Mouse (Mus musculus) intestine, embryonic 15.5 days (tissue): Measurements from ENCODE around the gene Dapl1. TPM values are rescaled to one million over a fixed set of nuclear protein-coding genes. Genes with fewer than 3 reads are reported as not detected.

Experiments
- ATAC-seq: fragments of 200-750 bp; cut with Nextera tagmentation; 2 replicates; pipeline ENCODE4 v1.8.0; 2017; ENCODE audit warnings: moderate TSS enrichment, moderate library complexity
- H3K27ac ChIP-seq: fragments of 300-500 bp; sonication (generic); 2 replicates; pipeline ENCODE4 v1.5.1; 2015; ENCODE audit warnings: mild to moderate bottlenecking, inconsistent platforms
- H3K27me3 ChIP-seq: fragments of 300-500 bp; sonication (generic); replicated peaks from 2 replicates; pipeline ENCODE4 v1.6.1; 2015; ENCODE audit warnings: inconsistent platforms
- H3K36me3 ChIP-seq: fragments of 300-500 bp; sonication (generic); 2 replicates; pipeline ENCODE4 v1.6.1; 2015; ENCODE audit warnings: inconsistent platforms
- H3K4me1 ChIP-seq: fragments of 300-500 bp; sonication (generic); replicated peaks from 2 replicates; pipeline ENCODE4 v1.6.1; 2015; ENCODE audit warnings: inconsistent platforms
- H3K4me2 ChIP-seq: fragments of 300-500 bp; sonication (generic); replicated peaks from 2 replicates; pipeline ENCODE4 v1.6.1; 2015; ENCODE audit warnings: mild to moderate bottlenecking, inconsistent platforms
- H3K4me3 ChIP-seq: fragments of 300-500 bp; sonication (generic); replicated peaks from 2 replicates; pipeline ENCODE4 v1.5.1; 2015; ENCODE audit warnings: inconsistent platforms
- H3K9ac ChIP-seq: fragments of 300-500 bp; sonication (generic); 2 replicates; pipeline ENCODE4 v1.6.1; 2015; ENCODE audit warnings: inconsistent platforms
- H3K9me3 ChIP-seq: fragments of 300-500 bp; sonication (generic); 2 replicates; pipeline ENCODE4 v1.6.1; 2016; ENCODE audit warnings: inconsistent platforms
- WGBS: fragments of 180-500 bp; shearing (Covaris S2); methylation state at CpG from one replicate; pipeline ENCODE4 v1.1.7; 2015; 5-methylcytosine and 5-hydroxymethylcytosine counted together
- polyA plus RNA-seq: library from polyadenylated mRNA; unstranded; fragments of >200 nt; fragmentation: Nextera tagmentation; extraction: Ambion mirVana; gene quantifications from 2 replicates; pipeline ENCODE4 v1.2.1, GENCODE M21; 2015

Gene Dapl1
- polyA plus RNA-seq, 1 experiment from 2014 or later = 0.28 TPM

DNA sequence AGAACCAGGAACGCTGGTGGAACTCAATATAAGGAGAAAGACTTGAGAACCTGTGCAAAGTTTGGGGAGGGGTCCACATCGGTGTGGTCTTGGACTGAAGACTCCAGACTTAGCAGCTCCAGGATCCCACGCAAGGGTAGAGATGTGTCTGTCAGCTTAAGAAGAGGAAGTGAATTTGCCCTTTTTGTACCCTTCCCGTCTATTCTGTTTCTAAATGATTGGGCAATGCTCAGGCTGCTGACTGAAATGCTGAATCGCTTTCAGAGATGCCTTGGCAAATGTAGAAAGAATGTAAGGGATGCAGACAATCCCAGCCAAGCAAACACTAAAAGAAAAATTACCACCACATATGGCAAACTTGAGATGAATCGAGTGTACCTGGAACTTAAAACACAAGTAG, 22.4 kb upstream of the Dapl1 start:
- no peak overlapping the region for H3K4me2 ChIP-seq
- WGBS = 81% methylated on average over 6 of the region's 6 CpGs
- no peaks in the 10 kb centered on the region for H3K36me3 ChIP-seq
- no peaks in the 10 kb centered on the region for H3K9me3 ChIP-seq
- no peak for ATAC-seq
- H3K9ac ChIP-seq = no peak overlapping the region
- no peak overlapping the region for H3K27ac ChIP-seq
- no peaks in the 10 kb centered on the region for H3K27me3 ChIP-seq
- H3K4me1 ChIP-seq = no peaks in the 10 kb centered on the region
- no peak overlapping the region for H3K4me3 ChIP-seq

DNA sequence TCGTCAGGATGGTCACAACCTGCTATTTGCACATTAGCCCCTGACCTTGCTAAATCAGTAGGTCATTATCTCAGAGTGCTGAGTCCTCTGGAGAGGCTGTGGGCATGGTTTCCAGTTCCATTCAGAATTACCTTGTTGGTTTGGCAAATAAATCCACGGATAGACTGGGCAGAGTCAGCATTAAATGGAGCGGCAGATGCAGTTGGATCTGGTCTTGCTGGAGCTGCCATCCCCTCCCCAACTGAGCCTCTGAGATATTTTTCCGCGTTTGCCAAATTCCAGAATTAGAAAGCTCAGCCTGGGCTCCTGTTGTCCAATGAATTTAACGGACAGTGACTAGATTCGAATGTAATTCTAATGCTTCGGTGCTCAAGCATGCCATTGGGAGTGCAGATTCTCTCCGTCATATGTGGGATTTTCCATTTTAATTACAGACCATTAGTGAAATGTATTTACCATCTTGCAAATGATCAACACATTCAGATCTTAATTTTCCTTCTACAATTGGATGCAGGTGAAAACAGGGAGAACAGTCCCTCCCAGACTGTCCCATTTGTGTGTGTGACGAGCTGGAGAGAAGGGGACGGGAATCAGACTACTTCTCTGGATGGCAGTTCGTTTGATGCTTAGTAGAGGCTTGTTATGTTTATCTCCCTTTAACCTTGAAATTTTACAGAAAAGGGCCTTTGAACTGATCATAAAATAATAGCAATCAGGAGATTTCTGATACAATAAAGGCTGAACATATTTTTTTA, 20.8 kb upstream of the Dapl1 start:
- Histone ChIP-seq H3K9ac (no peak overlapping the region), H3K36me3 (no peaks in the 10 kb centered on the region), H3K27ac (no peak overlapping the region), H3K4me3 (no peak overlapping the region), H3K9me3 (no peaks in the 10 kb centered on the region), H3K4me2 (no peak overlapping the region), H3K27me3 (no peaks in the 10 kb centered on the region), H3K4me1 (no peaks in the 10 kb centered on the region)
- WGBS = 73% methylated on average over 12 of the region's 12 CpGs
- ATAC-seq = no peak

DNA sequence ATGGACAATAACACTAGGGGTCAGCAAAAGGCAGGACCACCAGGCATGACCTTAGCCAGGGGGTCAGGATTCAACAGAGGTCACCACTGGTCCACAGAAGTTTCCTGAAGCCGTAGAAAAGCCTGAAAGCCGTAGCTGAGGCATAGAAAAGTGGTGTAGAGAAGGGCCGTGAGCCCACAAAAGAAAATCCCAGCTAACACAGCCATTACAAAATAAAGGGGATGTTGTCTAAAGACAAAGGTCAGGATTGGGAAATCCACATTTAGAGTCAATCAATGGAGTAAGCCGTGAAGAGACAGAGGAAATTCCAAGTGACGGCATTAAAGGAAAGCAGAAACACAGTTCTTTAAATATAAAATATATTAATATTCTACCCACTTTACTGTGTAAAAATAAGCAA, 18.8 kb upstream of the Dapl1 start:
- no peak for ATAC-seq
- no peak overlapping the region for H3K4me2 ChIP-seq

DNA sequence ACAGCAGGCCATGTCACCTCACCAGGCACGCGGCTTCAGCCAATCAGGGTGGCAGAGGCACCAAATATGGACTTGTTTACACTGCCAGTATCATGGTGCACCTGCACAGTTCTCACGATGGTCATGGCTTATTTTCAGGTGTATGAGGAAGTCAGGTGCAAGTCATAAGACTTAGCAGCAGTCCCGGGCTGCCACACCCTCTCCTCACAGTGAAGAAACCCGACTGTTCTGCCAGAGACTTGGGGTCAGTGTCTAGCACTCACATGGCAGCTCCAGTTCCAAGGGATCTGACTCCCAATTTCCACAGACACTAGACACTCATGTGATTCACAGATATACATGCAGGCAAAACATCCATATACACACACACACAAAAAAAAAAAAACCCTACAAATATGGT, 18.1 kb upstream of the Dapl1 start:
- Histone ChIP-seq H3K4me2 (no peak overlapping the region), H3K27ac (no peak overlapping the region), H3K9ac (no peak overlapping the region), H3K4me3 (no peak overlapping the region), H3K9me3 (no peaks in the 10 kb centered on the region), H3K36me3 (no peaks in the 10 kb centered on the region), H3K27me3 (no peaks in the 10 kb centered on the region), H3K4me1 (no peaks in the 10 kb centered on the region)
- ATAC-seq = 0 out of 2 replicates have a peak, but pooled peaks have one; percentile 55
- 65% methylated on average over 5 of the region's 5 CpGs for WGBS

More for the DNA sequence above, 18.8 kb upstream of the Dapl1 start:
- 85% methylated on average over 5 of the region's 5 CpGs for WGBS
- Histone ChIP-seq H3K9me3 (no peaks in the 10 kb centered on the region), H3K9ac (no peak overlapping the region), H3K4me1 (no peaks in the 10 kb centered on the region), H3K27ac (no peak overlapping the region), H3K36me3 (no peaks in the 10 kb centered on the region), H3K4me3 (no peak overlapping the region), H3K27me3 (no peaks in the 10 kb centered on the region)

DNA sequence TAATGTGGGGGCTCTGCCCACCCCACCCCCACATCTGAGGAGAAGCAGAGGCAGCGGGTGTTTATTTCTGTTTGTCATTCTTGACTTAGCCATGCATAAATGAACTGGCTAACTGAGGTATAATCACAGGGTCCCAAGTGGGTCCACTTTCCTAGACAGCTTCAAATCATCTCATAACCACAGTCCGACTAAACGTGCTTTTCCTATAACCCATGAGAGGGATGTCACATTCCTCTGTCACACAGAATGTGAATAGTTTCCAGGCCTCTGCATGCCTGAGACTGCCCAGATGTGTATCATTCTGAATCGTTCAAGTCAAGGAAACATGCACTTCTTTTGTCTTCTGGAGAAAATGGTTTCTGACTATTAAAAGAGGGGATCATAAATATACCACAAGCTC, 17.4 kb upstream of the Dapl1 start:
- no peak overlapping the region for H3K9ac ChIP-seq
- no peak overlapping the region for H3K27ac ChIP-seq
- H3K9me3 ChIP-seq = no peaks in the 10 kb centered on the region
- H3K36me3 ChIP-seq = no peaks in the 10 kb centered on the region
- no peaks in the 10 kb centered on the region for H3K4me1 ChIP-seq
- H3K27me3 ChIP-seq = no peaks in the 10 kb centered on the region
- WGBS = 27% methylated on average over 4 of the region's 4 CpGs
- no peak overlapping the region for H3K4me2 ChIP-seq
- ATAC-seq = peak; percentile 51
- H3K4me3 ChIP-seq = no peak overlapping the region

DNA sequence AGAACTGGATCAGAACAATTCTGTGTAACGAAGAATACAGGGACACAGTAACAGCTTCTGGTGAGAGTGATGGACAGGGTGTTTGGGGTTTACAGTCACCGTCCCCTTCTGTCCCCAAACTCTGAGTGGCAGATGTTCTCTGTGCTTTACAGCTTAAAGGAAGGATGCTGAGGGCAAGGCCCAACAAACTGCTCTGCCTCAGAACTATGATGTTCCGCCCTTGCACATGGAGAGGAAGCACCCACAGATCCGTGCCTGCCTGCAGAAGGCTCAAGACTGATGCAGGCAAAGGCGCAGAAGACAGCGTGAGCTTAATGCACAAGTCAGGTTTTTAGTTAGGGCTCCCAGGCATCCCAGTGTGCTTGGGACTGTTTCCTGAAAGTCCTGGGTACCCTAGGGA, 16.5 kb upstream of the Dapl1 start:
- H3K9me3 ChIP-seq = no peaks in the 10 kb centered on the region
- no peak overlapping the region for H3K4me3 ChIP-seq
- H3K9ac ChIP-seq = no peak overlapping the region
- H3K4me1 ChIP-seq = no peaks in the 10 kb centered on the region
- H3K36me3 ChIP-seq = no peaks in the 10 kb centered on the region
- WGBS = 87% methylated on average over 6 of the region's 6 CpGs
- no peaks in the 10 kb centered on the region for H3K27me3 ChIP-seq
- H3K27ac ChIP-seq = no peak overlapping the region
- ATAC-seq = no peak
- no peak overlapping the region for H3K4me2 ChIP-seq

DNA sequence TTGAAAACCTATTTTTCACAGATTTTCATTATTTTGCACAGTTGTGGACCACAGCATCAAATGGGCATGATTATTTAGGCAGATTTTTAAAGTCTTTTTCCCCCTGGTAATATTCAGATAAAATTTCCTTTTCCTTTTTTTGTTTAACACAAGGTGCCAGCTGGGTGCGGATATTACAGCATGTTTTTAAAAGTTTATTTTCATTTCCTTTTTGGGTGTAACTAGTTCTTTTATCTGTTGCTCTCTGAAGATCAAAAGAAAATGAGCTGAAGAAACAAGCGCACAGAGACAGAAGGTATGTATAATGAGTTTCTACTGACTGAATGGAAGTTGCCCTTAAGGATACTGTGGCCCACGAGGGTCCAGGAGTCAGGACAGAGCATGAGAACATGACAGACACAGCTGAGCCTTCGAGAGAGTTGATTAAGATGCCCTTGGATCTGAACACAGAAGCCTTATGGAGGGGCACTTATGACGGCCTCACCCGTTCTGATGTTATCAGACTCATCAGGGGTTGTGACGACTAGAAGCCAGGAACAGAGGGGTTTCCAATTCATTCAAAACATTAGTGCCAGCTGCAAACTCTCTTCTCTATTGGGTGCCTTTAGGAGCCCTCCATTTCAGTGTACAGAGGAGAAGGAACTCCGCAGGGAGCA, 14.7 kb upstream of the Dapl1 start:
- H3K4me2 ChIP-seq = no peak overlapping the region
- no peaks in the 10 kb centered on the region for H3K4me1 ChIP-seq
- no peak for ATAC-seq
- H3K27ac ChIP-seq = no peak overlapping the region
- no peaks in the 10 kb centered on the region for H3K36me3 ChIP-seq
- H3K9me3 ChIP-seq = no peaks in the 10 kb centered on the region
- H3K27me3 ChIP-seq = no peaks in the 10 kb centered on the region
- WGBS = 71% methylated on average over 8 of the region's 8 CpGs
- no peak overlapping the region for H3K9ac ChIP-seq
- no peak overlapping the region for H3K4me3 ChIP-seq

DNA sequence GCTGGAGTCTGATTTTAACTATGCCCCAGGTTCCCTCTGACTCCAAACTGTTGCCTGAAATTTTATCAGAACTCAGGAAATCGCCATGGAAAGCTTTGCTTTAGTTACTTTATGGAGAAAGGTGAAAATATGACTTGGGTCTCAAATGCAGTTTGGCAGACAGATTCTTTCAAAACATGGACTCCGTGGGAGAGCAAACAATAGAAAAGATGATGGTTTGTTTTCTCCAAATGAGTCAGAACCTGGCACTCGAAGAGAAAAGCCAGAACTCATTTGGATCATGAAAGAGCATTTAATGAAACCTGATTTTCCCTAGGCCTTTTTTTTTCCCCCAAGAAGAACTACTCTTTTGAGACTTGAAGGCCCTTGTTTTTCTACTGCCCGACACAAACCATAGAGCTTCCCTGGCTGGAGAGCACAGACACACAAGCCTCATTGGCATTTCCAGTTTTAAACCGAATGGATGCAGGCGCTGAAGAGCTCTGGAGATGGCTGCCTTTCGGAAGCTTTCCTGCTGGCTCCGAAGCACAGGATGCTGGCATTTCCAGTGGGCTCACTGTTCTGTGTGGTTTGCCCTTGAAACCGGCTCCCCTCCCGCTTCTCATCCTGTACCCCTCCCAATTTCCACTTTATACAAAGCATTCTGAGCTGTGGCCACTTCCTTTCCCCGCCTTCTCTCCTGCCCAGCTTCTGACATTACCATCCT, 14.0 kb upstream of the Dapl1 start:
- H3K4me1 ChIP-seq = no peaks in the 10 kb centered on the region
- H3K9me3 ChIP-seq = no peaks in the 10 kb centered on the region
- H3K4me2 ChIP-seq = no peak overlapping the region; the same call in 1 of the 2 replicates
- no peaks in the 10 kb centered on the region for H3K36me3 ChIP-seq
- WGBS = 61% methylated on average over 11 of the region's 11 CpGs
- no peak overlapping the region for H3K4me3 ChIP-seq
- no peak overlapping the region for H3K27ac ChIP-seq
- ATAC-seq = no peak
- no peaks in the 10 kb centered on the region for H3K27me3 ChIP-seq
- no peak overlapping the region for H3K9ac ChIP-seq

DNA sequence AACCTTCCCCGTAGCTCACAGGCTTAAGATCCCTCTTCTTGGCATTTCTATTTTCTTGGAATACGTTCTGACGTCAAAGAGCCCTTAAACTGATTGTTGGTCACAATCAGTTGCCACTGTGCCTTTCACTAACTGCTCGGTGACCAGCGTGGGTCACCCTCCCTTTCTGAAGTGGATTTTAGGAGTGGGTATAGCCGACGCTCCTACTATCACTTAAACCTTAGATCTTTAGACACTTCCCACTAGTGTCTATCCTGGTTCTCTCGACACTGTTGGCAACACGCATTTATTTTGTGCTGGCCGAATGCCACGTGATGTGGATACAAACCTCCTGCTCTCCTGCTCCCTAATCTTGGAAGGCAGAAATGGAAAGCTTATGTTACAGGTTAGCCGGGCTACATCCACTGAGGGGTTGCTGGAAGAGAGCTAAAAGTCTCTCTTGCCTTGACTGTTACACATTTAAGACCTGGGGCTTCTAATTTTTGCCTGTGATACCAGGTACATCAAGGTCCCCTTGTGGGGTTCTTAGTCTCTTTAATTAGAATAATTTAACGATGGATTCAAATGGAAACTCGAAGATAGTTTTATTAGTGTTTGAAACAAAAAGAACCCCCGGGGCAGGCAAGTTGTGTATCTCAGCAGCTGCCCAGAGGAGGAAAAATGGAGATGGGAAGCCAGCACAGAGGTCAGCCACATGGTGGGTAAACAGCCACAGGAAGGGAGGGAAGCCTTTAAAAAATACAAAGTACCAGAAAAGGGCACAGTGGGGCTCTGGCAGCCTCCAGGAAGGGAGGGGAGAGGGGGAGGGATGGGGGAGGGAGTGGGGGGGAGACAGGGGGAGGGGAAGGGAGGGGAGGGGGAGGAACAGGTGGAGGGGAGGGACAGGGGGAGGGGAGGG, 13.2 kb upstream of the Dapl1 start:
- no peak for ATAC-seq
- H3K4me1 ChIP-seq = no peaks in the 10 kb centered on the region
- WGBS = 55% methylated on average over 15 of the region's 15 CpGs
- H3K36me3 ChIP-seq = no peaks in the 10 kb centered on the region
- no peak overlapping the region for H3K27ac ChIP-seq
- no peaks in the 10 kb centered on the region for H3K27me3 ChIP-seq
- no peaks in the 10 kb centered on the region for H3K9me3 ChIP-seq
- no peak overlapping the region for H3K9ac ChIP-seq
- H3K4me3 ChIP-seq = no peak overlapping the region
- H3K4me2 ChIP-seq = no peak overlapping the region

DNA sequence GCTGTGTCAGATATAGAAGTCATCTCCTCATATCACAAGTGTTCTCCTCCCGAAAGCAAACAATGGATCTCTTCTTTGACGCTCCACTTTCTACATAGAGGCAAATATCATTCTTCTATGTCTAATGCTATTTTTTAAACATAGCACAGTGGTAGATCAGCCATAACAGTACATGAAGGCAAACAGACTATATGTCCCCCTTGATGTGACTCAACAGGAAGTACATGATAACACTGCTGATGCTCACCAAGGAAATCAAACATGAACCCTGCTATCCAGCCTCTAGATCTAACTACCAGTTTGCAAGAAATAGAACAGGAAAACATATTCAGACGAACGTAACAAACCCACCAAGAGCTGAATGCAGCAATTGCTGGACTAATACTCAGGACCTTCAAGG, 10.1 kb upstream of the Dapl1 start:
- Histone ChIP-seq H3K27me3 (no peaks in the 10 kb centered on the region), H3K4me3 (no peak overlapping the region), H3K4me2 (no peak overlapping the region), H3K36me3 (no peaks in the 10 kb centered on the region), H3K9ac (no peak overlapping the region), H3K9me3 (no peaks in the 10 kb centered on the region), H3K27ac (no peak overlapping the region), H3K4me1 (no peaks in the 10 kb centered on the region)
- no peak for ATAC-seq
- WGBS = 82% methylated on average over 4 of the region's 4 CpGs

DNA sequence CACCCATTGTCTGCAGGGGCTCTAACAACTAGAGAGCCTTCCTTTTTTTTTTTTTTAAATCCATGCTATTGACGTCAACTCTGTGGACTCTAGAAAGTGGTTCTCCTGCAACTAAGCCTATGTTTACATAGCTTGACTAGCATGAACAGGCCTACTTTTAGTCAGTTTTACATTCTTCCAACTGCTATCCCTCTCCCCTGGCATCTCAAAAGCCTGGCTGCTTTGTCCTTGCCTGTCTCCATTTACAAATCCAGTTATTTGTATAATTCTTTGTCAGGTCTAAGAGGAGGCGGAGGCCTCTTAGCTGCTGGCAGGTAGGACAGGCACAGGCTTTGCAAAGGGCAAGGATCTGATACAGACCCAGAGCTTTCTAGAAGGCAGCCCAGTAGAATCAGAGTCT, 627 bp downstream of the Dapl1 start:
- H3K4me1 ChIP-seq = 0 out of 2 replicates have a peak, but pooled peaks cover 2% of the 10 kb centered on the region
- no peak overlapping the region for H3K27ac ChIP-seq
- no peaks in the 10 kb centered on the region for H3K36me3 ChIP-seq
- no peak overlapping the region for H3K4me3 ChIP-seq
- 60% methylated on average over 2 of the region's 2 CpGs for WGBS
- H3K9me3 ChIP-seq = no peaks in the 10 kb centered on the region
- no peak for ATAC-seq
- no peak overlapping the region for H3K4me2 ChIP-seq
- H3K9ac ChIP-seq = no peak overlapping the region
- H3K27me3 ChIP-seq = no peaks in the 10 kb centered on the region

DNA sequence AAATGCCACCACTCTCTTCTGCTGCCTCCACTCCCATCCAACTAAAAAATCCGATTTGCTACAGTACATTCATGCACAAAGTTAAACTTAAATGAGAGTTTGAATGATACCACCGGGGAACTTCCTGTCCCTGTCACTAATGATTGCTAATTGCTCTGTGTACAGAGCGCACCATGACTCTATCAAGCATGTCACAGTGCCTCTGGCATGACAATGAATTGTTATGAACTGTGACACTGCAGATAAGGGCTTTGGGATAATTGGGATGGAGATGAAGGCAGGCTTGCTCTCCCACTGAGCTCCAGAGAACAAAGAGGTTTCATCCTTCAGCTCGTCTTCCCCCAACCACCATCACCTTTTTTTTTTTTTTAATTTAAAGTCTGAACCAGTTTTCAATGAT, 1.2 kb downstream of the Dapl1 start:
- Histone ChIP-seq H3K4me2 (no peak overlapping the region), H3K27me3 (no peaks in the 10 kb centered on the region), H3K4me3 (no peak overlapping the region), H3K36me3 (no peaks in the 10 kb centered on the region), H3K4me1 (0 out of 2 replicates have a peak, but pooled peaks cover 2% of the 10 kb centered on the region), H3K27ac (no peak overlapping the region), H3K9ac (no peak overlapping the region), H3K9me3 (no peaks in the 10 kb centered on the region)
- ATAC-seq = no peak
- 59% methylated on average over 4 of the region's 4 CpGs for WGBS
